Mouse (Mus musculus): ENCODE measurements around the gene Lamtor2.

Lamtor2 gene

DNA sequence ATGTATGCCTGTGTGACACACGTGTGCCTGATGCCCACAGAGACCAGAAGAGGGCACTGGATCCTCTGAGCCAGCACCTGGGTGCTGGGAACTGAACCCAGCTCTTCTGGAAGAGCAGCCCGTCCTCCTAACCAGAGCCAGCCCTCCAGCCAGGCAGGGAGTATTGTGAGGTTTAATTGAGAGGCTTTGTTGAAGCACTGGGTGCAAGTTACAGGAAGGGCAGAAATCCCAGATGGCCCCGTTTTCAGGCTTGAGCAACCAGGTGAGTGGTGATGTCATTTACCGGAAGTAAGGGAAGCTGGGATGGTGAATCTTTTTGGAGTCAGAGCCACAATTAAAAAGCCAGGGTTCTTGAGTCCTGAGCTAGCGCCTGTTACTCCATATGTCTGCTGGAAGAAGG is 27.9 kb downstream of the Lamtor2 start:
- no peak for DNase-seq (ENCODE audit: low spot score)

DNA sequence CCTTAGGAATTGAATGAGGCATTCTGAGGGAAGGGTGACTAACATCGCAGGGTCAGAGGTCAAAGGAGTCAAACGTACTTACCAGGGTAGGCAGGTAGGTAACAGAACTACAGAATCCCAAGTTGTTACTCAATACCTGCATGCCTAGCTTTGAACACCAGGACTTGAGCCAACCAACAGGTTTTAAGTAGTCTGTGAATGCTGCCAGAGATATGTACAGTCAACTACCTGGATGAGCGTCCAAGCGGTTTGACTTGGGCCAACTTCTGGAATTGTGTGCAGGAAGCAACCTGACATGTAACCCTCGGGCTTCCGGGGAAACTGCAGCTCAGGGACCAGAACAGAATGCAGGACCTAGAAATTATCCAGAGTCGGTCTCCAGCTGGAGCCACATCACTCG is 29.8 kb downstream of the Lamtor2 start:
- DNase-seq (ENCODE audit: low spot score): no peak

DNA sequence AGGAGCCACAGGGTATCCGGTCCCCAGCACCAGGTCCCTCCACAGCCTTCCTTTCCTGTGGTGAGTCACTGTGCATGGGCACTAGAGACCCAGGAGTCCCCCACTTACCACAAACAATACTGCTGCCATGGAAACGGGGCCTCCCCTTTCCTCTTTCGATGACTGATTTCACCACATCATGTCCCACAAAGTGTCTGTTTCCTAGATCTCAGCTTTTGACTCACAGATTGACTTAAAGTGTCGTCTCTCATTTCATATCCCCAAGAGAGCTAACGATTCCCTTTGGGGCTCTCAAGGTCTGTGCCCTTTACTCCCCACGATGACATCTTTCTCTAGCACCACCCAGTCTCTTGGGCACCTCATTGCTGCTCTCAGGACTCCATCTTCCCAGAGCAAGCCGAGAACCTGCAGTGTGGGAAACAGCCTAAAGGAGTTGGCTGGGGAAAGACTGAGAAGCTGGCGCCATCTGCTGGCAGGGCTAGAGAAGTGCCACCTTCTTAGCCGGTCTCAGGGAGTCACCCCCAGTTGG is 31.0 kb downstream of the Lamtor2 start:
- peak; percentile 49 for DNase-seq (ENCODE audit: low spot score)

DNA sequence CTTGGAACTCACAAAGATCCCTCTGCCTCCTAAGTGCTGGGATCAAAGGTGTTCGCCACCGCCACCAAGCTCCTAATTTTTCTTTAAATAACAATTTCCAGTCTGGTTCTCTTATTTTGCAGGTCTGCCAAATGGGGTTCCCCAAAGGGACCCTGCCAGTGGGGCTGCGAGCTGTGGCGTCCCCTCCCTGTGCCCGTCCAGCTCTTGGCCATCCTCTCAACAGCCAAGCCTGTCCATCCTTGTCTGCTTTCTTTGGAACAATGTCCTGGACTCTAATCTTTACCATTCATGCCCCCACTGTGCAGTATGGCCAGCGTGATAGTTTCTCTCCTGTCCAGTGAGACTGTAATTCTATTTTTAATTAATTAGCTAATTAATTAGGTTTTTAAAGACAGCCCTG is 31.7 kb downstream of the Lamtor2 start:
- DNase-seq (ENCODE audit: low spot score): no peak

DNA sequence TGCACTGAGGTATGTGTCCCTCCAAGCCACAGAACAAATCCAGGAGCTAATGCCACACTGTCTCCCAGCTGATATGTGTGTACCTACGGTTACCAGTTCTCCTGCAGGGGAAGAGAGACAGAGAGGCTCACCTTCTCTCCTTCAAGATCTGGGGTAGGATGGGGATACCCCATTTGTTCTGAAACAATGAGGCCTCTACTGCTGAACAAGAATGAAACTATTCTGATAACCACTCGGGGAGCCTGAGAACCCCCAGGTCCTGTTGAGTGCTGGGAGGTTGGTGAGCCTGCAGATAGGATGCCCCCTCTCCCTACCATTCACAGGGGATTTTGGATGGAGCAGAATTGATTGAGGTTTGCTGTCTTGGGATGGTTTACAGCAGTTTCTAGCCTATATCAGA is 32.8 kb downstream of the Lamtor2 start:
- DNase-seq (ENCODE audit: low spot score): no peak

DNA sequence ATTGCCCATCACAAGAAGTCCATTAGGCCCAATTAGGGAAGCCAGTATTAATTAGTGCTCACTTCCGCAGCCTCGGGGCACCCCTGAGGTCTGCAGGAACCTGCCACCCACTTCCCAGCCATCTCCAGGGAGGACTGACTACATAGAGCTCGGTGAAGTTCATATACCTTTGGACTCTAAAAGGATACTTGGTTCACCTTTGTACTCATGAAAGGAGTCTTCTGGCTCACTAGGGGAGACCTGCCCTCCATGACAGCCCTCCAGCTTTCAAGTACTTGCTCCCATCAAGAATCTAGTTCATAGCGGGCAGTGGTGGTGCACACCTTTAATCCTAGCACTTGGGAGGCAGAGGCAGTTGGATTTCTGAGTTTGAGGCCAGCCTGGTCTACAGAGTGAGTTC is 34.5 kb downstream of the Lamtor2 start:
- no peak for DNase-seq (ENCODE audit: low spot score)

DNA sequence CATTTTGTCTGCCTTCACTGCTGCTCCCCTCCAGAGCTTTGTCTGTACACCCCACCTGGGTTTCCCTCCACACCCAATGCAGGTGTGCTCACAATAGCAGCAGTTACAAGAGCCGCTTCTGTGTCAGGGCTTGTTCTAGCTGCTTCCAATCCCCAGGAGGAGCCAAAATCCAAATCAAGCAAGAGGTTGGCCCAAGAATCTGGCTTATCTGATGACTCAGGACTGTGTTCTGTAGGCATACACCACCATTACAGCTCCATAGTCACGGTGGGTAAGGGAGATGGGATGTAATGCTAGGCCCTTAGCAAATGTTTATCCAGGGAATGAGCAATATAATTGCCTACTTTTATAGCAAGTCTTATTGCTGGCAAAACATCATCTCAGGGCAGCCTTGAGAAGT is 36.5 kb downstream of the Lamtor2 start:
- DNase-seq (ENCODE audit: low spot score): no peak

DNA sequence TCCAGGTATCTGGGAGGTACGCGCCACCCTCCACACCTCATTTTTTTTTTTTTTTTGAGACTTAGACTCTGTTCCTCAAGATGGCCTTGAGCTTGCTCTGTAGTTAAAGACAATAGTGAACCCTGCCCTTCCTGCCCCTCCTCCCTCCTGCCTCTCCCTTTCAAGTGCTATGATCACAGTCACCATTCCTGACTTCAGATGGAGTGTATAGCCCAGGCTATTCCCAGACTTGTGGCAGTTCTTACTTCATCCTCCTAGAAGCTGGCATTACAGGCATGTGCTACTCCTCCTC is 37.8 kb downstream of the Lamtor2 start:
- DNase-seq (ENCODE audit: low spot score): no peak

DNA sequence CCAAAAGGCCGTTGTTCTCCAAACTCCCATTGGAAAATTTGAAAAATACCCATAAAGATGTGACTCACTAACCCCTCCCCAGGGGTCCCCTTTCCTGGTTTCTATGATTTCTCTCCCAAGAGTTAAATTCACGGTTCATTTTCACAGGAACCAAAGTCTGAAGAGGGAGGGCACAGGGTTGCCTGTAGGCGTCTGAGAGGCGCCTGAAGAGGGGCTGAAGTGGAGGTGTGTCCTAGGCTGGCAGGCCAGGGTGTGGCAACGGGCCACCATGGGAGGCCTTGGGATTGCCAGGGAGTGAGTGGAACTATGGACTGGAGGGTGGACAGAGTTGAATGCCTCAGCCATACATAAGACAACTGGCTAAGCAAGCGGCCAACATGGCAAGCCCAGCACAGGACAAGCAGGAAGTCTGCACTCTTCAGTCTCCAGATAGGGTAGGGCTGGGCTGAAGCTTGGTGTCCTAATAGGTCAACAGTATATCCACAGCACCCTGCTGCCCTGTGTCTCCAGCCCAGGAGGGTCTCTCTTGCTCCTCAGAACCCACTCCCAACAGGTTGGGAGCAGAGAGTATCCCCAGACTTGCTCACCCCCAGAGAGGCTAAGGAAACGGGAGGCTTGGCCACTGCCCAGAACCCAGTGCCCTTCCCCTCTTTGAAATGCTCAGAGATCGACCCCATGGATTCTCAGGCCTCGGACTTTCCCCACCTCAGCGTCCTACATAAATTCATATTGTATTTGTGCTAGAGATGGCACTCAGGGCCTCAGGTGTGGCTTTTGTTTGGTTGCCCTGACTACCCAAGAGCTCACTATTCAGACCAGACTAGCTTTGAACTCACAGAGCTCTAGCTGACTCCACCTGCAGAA is 38.4 kb downstream of the Lamtor2 start:
- no peak for DNase-seq (ENCODE audit: low spot score)

DNA sequence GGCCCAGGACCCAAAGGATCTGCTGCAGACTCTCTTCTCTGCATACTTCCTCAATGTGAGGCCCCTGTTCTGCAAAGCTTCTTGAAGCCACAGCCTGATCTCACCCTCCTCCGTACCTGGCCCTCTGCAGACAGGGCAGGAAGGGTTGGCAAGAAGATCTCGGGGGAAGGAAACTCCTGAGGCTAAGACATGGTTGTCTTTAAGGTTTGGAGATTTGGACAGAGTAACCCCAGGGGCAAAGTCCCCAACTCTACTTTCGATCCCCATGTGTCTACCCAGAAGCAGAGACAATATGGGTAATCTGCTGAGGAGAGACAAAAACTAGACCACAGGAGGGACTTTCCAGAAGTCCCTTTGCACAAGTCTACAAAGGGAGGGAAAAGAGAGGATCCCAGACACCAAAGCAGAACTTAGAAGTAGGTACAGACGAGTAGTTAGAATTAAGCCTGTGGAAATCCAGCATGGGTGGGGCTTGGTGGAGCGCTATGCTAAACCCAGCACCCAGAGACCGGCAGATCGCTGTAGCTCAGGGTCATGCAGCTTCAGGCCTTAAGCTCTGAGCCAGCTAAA is 39.2 kb downstream of the Lamtor2 start:
- no peak for DNase-seq (ENCODE audit: low spot score)

DNA sequence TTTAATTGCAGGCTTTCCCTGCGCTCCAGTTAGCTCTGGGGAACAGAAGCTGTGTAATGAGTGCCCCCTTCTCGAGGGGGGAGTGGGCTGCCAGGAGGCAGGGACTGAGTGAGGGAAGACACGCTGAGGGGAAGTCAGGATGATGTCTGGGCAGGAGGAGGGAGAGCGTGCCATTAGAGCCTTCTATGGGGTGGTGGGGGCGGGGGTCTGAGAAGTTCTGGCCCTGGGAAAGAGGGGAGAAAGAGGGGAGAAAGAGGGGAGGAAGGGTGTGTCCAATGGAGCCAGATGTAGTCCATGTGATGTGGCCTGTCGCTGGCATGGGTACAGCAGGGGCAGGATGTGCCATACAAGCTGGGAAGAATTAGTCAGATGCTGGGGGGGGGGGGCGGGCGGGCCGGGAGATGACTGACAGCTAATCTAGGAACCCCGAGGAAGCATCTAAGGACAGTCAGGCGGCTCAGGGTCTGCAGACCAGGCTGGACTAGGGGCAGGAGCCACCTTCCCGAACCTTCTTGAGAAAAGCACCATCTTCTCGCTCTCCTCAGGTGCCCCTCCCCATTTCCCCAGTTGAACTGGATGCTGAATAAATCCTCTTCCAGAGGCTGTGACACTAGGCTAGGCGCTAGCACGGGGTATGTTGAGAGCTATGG is 39.9 kb downstream of the Lamtor2 start:
- no peak for DNase-seq (ENCODE audit: low spot score)

DNA sequence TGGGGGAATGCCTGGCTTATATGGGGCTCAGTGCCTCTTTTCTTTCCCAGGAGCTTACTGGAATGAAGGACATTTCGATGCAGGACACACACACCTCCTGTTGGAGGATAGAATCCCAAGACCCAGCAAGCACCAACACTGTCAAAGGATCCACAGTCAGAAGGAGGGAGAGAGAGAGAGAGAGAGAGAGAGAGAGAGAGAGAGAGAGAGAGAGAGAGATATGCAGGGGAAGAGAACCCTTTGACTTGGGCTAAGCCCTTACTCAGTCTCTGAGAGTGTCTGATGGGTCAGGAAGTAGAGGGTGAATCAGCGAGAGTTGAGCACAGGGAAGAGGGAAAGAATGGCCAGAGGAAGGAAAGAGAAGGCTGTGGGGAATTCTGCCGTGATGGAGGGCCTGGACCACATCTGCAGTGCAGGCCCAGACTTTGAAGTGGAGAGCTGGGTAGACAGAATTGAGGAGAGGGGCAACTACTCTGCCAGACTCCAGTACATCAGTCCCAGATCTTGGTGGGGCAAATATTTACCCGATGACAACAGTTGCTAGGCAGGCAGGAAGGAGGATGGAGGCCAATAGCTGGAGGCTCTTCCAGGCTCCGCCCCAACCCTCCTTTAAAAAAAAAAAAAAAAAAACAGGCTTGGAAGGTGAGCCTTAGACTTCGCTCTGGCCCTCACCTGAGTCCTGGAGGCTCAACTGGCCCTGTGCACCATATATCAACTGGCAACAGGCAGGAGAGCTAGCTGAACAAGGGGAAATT is 40.6 kb downstream of the Lamtor2 start:
- no peak for DNase-seq (ENCODE audit: low spot score)

DNA sequence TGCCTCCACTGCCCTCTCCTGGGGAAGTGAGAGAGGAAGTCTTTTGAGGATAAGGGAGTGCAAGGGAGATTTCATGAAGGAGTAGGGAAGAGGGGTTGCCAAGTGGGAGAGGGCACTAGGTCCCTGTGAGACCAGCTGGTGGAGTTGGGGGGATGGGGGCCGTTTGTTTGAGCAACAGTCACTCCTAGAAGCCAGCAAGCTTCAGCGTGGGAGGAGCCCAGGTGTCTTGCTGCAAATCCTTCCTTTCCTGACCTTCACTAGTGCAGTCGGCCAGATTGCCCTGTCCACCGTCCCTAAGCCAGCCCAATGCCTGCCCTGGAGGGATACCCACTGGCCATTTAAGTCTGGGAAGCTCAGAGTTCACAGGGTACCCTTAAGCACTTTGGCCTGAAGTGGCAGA is 41.3 kb downstream of the Lamtor2 start:
- DNase-seq (ENCODE audit: low spot score): no peak

DNA sequence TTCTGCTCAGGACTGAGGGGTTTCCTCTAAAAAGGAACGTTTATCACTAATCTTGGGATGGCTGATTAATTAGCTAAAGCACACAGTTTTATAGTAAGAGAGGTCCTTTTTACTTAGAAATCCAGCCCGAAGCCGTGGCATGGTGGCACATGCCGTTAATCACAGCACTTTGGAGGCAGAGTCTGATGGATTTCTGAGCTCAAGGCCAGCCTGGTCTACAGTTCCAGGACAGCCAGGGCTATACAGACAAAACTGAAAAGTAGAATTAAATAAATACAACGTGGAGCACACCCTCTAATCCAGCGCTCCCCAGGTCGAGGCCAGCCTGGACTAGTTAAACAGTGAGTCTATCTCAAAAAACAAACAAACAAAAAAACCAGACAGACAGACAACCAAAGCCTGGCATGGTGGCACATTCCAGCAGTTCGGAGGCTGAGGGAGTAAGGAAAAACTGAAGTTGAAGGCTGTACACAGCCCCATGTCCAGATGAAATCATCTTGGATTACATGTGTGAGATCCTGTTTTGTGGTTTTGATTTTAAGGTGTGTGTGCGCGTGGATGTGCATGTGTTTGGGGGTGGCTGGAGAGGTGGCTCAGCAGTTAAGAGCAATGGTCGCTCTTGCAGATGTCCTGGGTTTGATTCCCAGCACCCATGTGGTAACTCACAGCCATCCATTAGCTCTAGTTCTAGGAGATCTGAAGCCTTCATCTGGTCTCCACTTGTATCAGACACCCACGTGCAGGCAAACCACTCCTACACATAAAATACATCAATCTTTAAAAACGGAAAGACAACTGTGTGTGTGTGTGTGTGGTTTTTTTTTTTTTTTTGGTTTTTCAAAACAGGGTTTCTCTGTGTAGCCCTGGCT is 42.2 kb downstream of the Lamtor2 start:
- no peak for DNase-seq (ENCODE audit: low spot score)

DNA sequence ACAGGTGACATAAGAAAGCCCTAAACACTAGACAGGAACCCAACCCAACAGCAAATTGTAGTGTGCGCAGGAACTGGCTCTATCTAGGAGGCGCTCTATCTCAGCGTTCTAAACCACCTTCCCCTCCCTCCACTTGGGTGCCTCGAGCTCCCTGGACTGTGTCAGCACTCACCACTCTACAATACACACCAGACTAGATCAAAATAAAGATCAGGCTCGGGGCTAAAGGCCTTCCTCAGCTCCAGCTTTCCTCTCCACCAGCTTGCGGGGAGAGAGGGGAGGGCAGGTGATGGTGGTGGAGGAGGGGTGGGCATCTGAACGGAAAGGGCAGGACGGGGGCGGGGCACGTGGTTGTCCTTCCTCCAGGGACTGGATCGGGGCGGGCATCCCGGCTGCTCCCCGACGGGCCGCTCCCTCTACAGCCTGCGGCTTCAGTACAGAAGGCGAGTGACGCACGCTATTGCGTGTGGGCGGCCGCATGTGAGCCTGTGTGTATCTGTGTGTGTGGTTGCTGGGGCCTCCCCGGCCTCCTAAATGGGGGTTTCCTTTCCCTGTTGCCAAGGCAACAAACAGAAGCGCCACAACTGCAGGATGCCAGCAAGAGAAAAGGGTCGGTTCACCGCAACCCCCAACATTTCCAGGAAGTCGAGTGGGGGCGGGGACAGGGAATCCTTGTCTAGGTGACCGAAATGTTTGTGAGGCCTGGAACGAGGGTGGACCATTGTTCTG is 43.0 kb downstream of the Lamtor2 start, which contains the start of gene Lmna:
Gene Lmna (minus strand): TSS at position 265 of the 729 bp plus-strand sequence.
- peak; percentile 77 for DNase-seq (ENCODE audit: low spot score)

DNA sequence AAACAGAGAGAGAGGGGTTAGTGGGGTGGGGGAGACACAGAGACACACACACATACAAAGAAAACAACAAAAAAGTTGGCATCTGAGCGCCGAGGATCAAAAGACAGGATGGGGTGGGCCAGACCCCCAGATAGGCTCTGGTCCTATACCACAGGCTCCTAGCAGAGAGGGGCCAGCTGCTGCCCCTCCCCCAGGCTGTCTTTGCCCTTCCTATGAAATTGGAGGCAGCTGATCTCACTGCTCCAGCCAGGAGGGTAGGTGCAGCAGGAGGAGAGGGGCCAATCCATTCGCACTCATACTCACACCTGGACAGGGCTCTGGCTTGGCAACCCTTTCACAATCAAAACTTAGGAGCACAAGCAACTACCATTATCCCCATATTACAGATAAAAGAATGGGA is 43.6 kb downstream of the Lamtor2 start:
- DNase-seq (ENCODE audit: low spot score): no peak

DNA sequence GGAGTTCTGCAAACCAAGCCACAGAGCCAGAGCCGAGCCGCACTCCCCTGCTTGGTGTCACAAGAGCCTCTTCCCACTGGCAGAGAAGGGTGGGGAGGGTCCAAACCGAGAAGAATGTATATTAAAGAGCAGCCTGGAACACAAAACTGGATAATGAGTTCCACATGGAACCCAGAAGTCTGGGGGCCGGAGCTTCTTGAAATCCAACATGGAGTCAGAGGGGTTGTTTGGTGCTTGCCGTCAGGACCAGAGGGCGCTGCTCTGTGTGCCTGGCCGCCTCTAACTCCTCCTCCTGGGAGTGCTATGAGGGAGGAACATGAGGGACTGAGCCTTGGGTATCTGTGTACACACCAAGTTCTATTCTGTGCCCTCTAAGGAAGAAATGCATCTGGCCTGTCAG is 47.1 kb downstream of the Lamtor2 start:
- no peak for DNase-seq (ENCODE audit: low spot score)

DNA sequence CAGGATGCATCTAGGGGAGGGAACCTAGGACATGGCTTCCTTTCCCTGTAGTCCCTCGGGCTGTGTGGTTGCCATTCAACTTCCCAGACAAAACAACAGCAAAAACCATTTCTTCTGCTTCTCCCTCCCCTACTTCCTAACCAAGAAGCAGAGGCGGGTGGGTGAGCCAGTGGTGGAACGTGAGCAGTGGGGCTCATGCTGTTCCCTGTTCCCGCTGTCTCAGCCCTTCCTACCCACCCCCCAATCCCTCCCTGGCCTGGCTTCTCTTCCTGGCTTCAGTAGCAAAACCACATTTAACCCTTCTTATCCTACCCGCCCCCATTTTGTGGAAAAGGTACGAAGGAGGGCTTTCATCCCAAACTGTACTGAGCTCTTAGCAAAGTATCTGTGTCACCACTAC is 47.8 kb downstream of the Lamtor2 start:
- no peak for DNase-seq (ENCODE audit: low spot score)

DNA sequence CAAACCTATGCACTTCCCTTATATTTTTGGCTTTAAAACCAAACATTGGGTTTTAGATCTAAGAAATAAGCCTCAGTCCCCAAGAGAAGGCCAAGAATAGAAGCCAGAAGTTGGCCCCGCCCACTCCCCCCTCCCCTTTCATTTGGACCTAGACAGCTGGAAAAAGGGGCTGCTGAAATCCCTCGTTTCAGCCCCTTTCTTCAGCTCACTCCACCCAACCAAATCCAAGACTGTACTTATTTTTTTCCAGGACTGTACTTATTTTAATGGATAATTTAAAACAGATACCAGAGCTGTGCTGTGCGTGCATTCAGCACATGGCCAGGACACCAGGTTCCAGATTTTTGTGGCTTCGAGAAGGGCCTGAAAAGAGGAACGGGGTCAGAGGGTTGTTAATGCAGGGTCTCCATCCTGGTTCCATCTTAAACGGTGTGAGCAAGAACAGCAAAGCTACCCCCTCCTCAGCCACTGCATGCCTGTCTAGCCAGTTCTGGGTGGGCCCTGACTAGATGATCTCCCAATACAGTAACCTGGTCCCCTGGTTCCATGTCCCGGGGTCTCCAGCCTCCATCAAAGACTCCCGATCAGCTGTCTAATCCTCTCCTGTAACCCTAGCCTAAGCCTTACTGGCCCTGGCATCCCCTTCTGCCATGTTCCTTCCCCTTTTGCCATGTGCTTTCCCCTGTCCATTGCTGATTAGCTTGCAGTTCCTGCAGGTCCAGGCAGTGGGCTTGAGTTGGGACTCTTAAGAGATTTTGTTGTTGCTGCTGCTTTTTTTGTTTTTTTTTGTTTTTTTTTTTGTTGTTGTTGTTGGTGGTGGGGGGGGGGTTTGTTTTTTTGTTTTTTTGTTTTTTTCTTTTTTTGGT is 48.8 kb downstream of the Lamtor2 start:
- DNase-seq (ENCODE audit: low spot score): no peak

DNA sequence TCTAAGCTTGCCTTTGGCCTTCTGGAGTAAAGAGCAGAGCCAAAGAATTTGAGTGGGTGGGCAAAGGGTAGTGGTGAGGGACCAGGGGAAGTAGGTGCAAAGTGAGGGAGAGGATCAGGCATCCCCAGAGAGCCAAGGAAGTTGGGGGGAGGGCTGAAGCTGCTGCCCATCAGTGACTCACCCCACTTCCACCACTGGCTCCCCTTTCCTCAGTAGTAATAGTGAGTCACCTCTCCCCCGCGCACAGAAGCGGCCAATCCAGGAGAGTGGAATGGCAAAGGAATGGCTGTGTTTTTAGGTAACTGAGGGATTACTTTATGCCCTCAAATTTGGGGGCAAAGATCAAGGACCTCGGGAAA is 49.4 kb downstream of the Lamtor2 start:
- DNase-seq (ENCODE audit: low spot score): no peak
